Mouse (Mus musculus): ENCODE measurements around the gene Crot. TPM values are rescaled to one million over a fixed set of nuclear protein-coding genes. Genes with fewer than 3 reads are reported as not detected.

The Crot gene
- polyA plus RNA-seq, 1 experiment from 2014 or later: 25.8 TPM

DNA sequence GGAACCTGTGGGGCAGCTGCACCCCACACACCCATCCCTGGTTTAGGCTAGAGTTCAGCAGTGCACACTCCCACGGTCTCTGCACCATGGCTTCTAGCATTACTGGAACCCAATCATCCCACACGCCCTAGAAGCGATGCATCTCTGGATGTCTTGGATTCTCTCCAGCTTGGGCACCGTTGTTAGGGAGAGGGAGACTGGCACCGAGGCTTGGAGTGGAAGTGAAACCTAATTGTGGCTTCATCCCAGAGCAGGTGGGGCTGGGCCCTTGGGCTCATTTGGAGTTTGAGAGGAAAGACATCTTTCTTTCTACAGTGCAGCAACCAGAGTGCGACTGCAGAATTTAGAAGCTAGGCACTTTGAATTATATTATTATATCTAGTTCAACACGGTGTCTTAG lies 59.2 kb downstream of the Crot start:
- no peaks in the 10 kb centered on the region for H3K27me3 ChIP-seq
- H3K4me1 ChIP-seq: no peaks in the 10 kb centered on the region
- H3K9me3 ChIP-seq: no peaks in the 10 kb centered on the region
- no peak overlapping the region for H3K9ac ChIP-seq (replicated peaks)
- H3K4me2 ChIP-seq (replicated peaks): no peak overlapping the region
- H3K27ac ChIP-seq (replicated peaks): no peak overlapping the region
- ATAC-seq (ENCODE audit: low FRiP score, low read depth): no peak
- no peak overlapping the region for H3K4me3 ChIP-seq
- WGBS: 86% methylated on average over 7 of the region's 7 CpGs
- no peaks in the 10 kb centered on the region for H3K36me3 ChIP-seq

DNA sequence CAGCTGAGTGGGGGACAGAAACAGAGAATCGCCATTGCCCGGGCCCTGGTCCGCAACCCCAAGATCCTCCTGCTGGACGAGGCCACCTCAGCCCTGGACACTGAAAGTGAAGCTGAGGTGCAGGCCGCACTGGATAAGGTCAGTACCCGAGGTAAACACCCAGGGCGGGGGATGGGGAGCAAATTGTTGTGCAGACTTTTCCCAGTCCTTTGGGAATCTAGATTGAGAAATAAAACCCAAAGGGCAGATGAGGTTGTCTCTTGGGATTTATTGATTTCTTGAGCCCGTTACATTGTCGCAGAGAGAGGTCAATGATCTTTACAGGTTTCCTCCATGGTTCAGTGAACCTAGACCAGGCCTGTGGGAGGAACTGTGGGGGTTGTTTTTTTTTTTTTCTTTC lies 68.7 kb downstream of the Crot start:
- H3K4me1 ChIP-seq: no peaks in the 10 kb centered on the region
- no peaks in the 10 kb centered on the region for H3K36me3 ChIP-seq
- H3K9me3 ChIP-seq: peaks cover 6% of the 10 kb centered on the region; the same call in 1 of the 2 replicates
- H3K9ac ChIP-seq (replicated peaks): no peak overlapping the region
- no peak overlapping the region for H3K4me2 ChIP-seq (replicated peaks)
- ATAC-seq (ENCODE audit: low FRiP score, low read depth): no peak
- H3K4me3 ChIP-seq: no peak overlapping the region
- no peaks in the 10 kb centered on the region for H3K27me3 ChIP-seq
- 88% methylated on average over 9 of the region's 9 CpGs for WGBS
- H3K27ac ChIP-seq (replicated peaks): no peak overlapping the region

DNA sequence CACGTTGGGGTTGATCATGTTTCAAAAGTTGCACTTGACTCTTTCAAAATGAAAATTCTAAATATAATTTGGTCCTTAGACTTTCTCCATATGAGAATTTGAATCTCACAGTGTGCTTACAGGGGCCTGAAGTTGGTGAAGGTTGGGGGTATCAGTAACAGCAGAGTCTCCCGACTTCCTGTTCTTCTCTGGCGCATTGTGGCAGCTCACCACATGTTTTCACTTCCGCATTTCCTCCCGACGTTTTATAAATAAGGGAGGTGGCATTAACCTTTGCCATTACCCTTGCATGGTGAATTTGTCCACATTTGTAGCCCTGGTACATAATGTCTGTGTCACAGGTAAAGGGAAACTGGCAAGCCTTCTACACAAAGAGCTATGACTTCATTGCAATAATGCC lies 80.1 kb downstream of the Crot start:
- H3K4me1 ChIP-seq: no peaks in the 10 kb centered on the region
- H3K27ac ChIP-seq (replicated peaks): no peak overlapping the region
- no peak overlapping the region for H3K4me2 ChIP-seq (replicated peaks)
- H3K36me3 ChIP-seq: no peaks in the 10 kb centered on the region
- H3K27me3 ChIP-seq: no peaks in the 10 kb centered on the region
- H3K9ac ChIP-seq (replicated peaks): no peak overlapping the region
- H3K4me3 ChIP-seq: no peak overlapping the region
- ATAC-seq (ENCODE audit: low FRiP score, low read depth): no peak
- WGBS: 75% methylated on average over 6 of the region's 6 CpGs
- 0 out of 2 replicates have a peak, but pooled peaks cover 3% of the 10 kb centered on the region for H3K9me3 ChIP-seq

DNA sequence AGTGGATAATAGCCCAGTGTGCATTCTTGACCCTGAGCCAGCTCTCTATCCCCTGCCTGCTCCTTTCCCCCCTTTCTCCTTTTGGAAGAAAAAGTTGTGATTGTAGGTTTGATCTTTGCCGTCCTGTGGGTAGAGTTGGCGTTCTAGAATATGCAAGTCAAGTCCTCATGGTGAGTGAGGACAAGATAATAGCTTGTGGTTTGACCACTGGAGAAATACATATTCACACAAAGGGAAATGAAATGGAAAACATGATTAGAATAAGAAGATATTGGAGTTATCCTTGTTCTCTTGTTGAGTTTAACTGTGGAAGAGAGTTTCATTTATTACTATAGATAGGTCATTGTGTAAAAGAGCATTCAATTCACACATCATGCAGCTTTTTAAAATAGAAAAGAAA lies 80.7 kb downstream of the Crot start:
- ATAC-seq (ENCODE audit: low FRiP score, low read depth): no peak
- H3K36me3 ChIP-seq: no peaks in the 10 kb centered on the region
- H3K4me3 ChIP-seq: no peak overlapping the region
- no peak overlapping the region for H3K27ac ChIP-seq (replicated peaks)
- H3K9me3 ChIP-seq: 0 out of 2 replicates have a peak, but pooled peaks cover 3% of the 10 kb centered on the region
- no peaks in the 10 kb centered on the region for H3K4me1 ChIP-seq
- H3K27me3 ChIP-seq: no peaks in the 10 kb centered on the region
- H3K4me2 ChIP-seq (replicated peaks): no peak overlapping the region
- WGBS: 89% methylated on average over 2 of the region's 2 CpGs
- H3K9ac ChIP-seq (replicated peaks): no peak overlapping the region

Other genes with a start within 250 kb of the Crot start
- gene Abcb1b, start 199.2 kb downstream of the Crot start, polyA plus RNA-seq (2016; fragmentation: Nextera tagmentation; extraction: Ambion mirVana): 0.66 and 0.88 TPM in 2 replicates
- 0.93 TPM in 2 replicates for gene Abcb4, start 103.6 kb downstream of the Crot start, polyA plus RNA-seq (2016; fragmentation: Nextera tagmentation; extraction: Ambion mirVana)
- 24.5 and 26.3 TPM in 2 replicates for gene Tmem243, start 103.3 kb upstream of the Crot start, polyA plus RNA-seq (2016; fragmentation: Nextera tagmentation; extraction: Ambion mirVana)
- gene Dmtf1, start 164.5 kb upstream of the Crot start, polyA plus RNA-seq (2016; fragmentation: Nextera tagmentation; extraction: Ambion mirVana): 74.2 and 75.9 TPM in 2 replicates